Mouse (Mus musculus): ENCODE results near the gene Plekhn1.

DNA sequence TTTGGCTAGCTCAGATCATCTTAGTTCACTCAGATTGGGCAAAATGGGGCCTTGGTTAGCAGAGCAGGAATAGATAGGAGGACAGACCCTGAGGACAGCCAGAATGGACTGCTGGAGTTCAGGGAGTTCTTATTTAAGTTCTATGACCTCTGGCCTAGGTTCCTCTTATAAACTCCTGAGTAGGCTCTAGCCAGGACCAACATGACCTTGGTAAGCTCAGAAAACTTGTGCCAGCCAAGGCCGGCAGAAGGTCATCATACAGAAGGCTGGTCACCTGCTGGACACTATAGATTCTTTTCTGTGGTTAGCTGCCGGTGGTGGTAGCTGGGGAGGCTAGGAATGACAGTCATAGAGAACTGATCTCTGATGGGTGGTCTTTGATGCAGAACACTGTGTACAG, 18.5 kb downstream of the Plekhn1 start:
- TF ChIP-seq POLR2A (IDR thresholded peaks at IDR 0.05; ENCODE audit: insufficient read length, low read depth) (no peak), REST (IDR thresholded peaks at IDR 0.05; ENCODE audit: insufficient read depth, insufficient read length) (no peak), E2F4 (IDR thresholded peaks at IDR 0.05; ENCODE audit: insufficient read depth) (no peak), MYOG (IDR thresholded peaks at IDR 0.05; ENCODE audit: control insufficient read depth in 1 of 3, insufficient read depth in 1 of 3, insufficient read length in 2 of 3, low read depth in 2 of 3) (no peak), MYOD1 (IDR thresholded peaks at IDR 0.05; ENCODE audit: control insufficient read depth in 1 of 3, insufficient read length in 2 of 3, low read depth in 2 of 3) (no peak), CEBPB (IDR thresholded peaks at IDR 0.05; ENCODE audit: insufficient read depth, poor library complexity, severe bottlenecking) (no peak), MAX (IDR thresholded peaks at IDR 0.05; ENCODE audit: low read depth) (no peak), USF1 (IDR thresholded peaks at IDR 0.05; ENCODE audit: low read depth) (no peak), TCF12 (IDR thresholded peaks at IDR 0.05; ENCODE audit: insufficient read depth, poor library complexity, severe bottlenecking) (no peak), POLR2AphosphoS2 (IDR thresholded peaks at IDR 0.05; ENCODE audit: insufficient read length, low read depth) (no peak), SRF (IDR thresholded peaks at IDR 0.05; ENCODE audit: control insufficient read depth, insufficient read length, low read depth) (no peak), TCF3 (IDR thresholded peaks at IDR 0.05; ENCODE audit: insufficient read length, low read depth) (no peak)
